Mouse (Mus musculus): ENCODE data around the gene Rag1.

Gene Rag1

GRCm38 (mm10) chr2:101591356-101591755, 57.9 kb downstream of the Rag1 start:
- DNase-seq (ENCODE audit: low read depth, low spot score) = no peak
